Mouse (Mus musculus) CD8-positive naive resting alpha-beta T cell, adult 57 days (primary cell): Measurements from ENCODE around the gene Dlk2. TPM values are rescaled to one million over a fixed set of nuclear protein-coding genes. Genes with fewer than 3 reads are reported as not detected.

Experiments
- total RNA-seq: library from RNA; stranded (reverse); gene quantifications from one replicate; pipeline ENCODE4 v1.2.4, GENCODE M21; 2023

The Dlk2 gene
- total RNA-seq, result not detected

DNA sequence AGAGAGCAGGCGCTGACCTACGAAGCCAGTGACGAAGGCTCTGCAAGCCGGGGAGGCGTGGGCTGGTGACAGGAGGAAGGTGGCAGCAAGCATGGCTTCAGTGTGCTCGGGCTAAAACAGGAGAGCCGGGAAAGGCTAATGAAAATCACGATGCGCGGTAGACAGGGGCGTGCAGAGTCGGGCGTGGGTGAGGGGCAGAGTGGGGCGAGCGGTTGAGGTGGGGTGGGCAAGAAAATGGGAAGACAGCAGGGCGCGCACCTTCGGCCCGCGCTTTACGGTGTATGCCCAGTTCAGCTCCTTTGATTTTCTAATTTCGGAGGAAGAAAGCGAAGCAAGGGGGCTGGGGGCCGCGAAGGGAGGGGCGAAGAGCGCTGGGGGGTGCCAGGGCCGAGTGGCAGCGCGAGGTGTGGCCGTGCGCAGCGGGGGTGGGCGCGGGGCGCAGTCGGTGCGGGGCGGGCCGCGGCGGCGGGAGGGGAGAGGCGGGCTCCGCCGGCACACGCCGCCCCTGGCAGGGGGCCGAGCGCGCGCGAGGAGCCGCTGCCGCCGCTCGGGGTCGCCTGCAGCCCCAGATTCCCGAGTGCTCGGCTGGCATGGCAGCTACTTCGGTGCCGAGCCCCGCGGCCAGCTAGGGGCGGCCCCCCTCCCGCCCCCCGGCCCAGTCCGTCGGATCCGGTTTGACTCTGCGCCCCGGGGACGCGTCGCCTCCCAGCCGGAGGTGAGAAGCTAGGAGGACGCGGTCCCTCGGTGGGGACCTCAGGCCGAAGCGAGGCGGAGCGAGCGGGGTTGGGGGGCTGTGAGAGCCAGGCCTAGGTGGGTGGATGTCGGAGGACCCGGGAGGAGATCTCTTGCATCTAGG is at the start of gene Dlk2:
Gene Dlk2, plus strand, starts transcription at position 58 of the 856 bp plus-strand sequence.

DNA sequence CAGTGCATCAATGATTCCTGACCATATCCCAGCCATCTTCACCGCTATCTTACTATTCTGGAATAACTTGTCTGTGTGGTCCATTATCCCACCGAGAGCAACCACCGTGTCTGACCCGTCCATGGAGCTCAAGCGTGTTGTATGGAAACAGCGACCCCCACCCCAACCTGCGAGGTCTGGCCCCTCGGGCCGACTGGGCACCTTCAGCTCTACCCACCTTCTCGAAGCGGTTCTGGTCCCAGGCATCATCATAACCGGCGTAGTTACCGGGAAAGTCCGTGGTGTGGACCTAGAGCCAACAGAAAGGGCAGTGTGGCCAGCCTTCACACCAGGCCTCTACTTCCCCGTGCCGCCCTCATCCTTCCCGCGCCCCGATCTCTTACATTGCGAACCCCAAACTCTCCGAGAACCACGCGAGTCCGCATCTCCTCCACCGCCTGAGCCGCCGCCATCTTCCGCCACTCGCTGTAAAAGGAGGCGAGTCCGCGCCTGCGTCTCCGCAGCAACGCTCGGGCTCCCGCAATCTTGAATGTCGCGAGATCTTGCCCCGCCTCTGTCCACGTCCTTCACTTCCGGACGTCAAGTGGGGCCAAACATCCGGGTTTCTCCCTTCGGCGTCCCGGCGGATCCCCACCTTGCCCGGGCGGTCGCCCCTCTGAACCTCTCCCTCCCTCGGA is 49.6 kb upstream of the Dlk2 start, which contains the start of the genes Polr1c and Yipf3:
Gene Polr1c, minus strand, starts transcription at position 543 of the 677 bp plus-strand sequence.
Gene Yipf3, plus strand, starts transcription at position 569 of the 677 bp plus-strand sequence.

DNA sequence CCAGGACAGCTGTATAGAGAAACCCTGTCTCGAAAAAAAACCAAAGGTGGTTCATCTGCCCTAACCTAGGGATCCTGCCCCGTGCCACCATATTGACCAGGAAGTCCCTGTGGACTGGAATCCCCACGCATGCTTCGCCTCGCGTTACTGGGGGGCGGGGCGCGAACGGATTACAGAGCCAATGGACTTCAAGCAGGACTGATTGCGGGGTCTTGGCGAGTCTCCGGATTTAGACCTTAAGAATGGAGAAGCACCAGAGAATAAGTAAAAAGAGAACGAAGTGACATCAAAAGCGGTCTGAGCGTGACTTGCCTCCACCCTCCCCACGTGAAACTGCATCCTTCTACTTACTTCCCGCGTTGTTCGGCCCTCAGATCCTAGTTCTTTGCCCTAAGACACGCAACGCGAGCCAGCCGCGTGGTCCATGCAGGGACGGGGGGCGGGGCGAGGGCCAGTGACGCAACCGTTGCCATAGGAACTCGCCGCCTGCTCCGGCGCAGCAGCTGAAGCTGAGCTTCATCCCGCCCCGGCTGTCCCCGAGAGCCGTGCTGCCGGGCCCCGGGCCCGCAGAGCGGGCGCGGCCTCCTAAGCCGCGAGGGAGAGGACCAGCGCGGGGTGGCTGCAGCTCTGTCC is 43.7 kb upstream of the Dlk2 start, which contains the start of gene Lrrc73:
Gene Lrrc73, plus strand, starts transcription at position 80 of the 633 bp plus-strand sequence.

DNA sequence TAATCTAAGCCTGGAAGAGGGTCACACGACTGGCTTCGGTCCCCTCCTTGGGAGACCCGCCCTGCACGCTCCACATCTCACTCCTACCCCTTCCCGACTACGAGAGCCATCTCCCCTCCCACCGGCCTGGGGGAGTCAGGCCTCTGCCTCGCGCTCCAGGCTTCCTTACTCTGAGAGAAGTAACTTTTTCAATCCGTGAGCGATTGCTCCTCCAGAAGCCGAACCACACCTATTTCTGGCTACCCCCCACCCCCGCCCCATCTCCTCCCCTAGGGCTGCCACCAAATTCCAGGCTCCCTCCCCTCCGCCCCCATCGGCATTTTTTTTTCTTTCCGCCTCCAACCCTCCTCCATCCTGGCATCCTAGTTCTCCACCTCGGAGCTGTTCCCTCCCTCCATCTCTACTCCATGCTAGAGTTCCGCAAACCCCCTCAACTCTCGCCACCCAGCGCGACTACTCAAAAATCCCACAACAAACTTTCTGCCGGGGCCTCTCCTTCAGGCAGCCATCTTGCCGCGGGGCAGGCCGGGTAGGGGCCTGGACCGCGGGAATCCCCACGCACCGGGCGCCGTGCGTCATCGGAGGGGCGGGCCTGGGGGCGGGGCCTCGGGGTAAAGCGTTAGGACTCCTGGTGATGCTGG is 14.6 kb upstream of the Dlk2 start, which contains the start of gene Tjap1:
Gene Tjap1, minus strand, starts transcription at position 544 of the 641 bp plus-strand sequence.

DNA sequence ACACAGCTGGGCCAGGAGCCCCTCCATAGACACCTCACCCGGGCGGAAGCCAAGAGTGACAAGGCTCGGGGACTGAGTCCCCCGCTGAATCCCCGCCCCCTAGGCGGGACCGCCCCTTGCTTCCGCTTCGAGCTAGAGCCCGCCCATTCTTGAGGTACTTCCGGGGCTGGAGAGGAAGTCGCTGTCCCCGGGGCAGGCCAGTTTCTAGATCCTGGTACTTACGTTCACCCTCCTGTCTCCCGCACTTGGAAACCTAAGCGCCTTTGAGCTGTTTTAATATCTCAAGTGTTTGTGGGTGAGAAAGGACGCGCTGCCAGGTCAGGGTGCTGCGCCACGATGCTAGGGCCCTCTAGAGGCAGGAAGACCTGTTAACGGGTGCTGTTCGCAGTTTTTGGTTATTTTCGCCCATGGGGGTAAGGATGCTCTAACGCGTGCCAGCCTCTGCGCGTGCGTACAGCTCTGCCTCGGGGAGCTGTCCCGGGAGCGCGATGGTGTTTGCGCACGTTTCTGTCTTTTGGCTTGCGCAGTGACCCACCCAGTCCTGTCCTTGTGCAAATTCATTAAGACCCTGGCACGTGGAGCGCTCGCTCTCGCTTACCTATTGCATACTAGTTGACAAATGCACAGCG is 30.8 kb downstream of the Dlk2 start, which contains the start of gene Abcc10:
Gene Abcc10, minus strand, starts transcription at position 447 of the 629 bp plus-strand sequence.

Other genes starting within 250 kb of the Dlk2 start
- 67.6 TPM for gene Mrps18a, start 186.4 kb upstream of the Dlk2 start, total RNA-seq
- 1.4 TPM for gene Rsph9, start 153.2 kb upstream of the Dlk2 start, total RNA-seq
- 24.8 TPM for gene Mad2l1bp, start 143.9 kb upstream of the Dlk2 start, total RNA-seq
- gene Gtpbp2, start 136.4 kb upstream of the Dlk2 start, total RNA-seq, result 191 TPM
- gene Polh, start 94.8 kb upstream of the Dlk2 start, total RNA-seq, result 12.9 TPM
- 35.8 TPM for gene Xpo5, start 94.6 kb upstream of the Dlk2 start, total RNA-seq
- gene Polr1c, start 49.4 kb upstream of the Dlk2 start, total RNA-seq, result 64.0 TPM
- 91.2 TPM for gene Yipf3, start 49.3 kb upstream of the Dlk2 start, total RNA-seq
- gene Lrrc73, start 43.9 kb upstream of the Dlk2 start, total RNA-seq, result 1.4 TPM
- gene Tjap1, start 14.4 kb upstream of the Dlk2 start, total RNA-seq, result 44.1 TPM
- gene Abcc10, start 30.9 kb downstream of the Dlk2 start, total RNA-seq, result 14.4 TPM
- 56.7 TPM for gene Zfp318, start 86.3 kb downstream of the Dlk2 start, total RNA-seq
- gene Crip3, start 131.5 kb downstream of the Dlk2 start, total RNA-seq, result not detected
- gene Slc22a7, start 141.0 kb downstream of the Dlk2 start, total RNA-seq, result not detected
- 0.18 TPM for gene Ttbk1, start 190.3 kb downstream of the Dlk2 start, total RNA-seq
- not detected for gene Dnph1, start 199.3 kb downstream of the Dlk2 start, total RNA-seq
- 20.4 TPM for gene Cul9, start 249.0 kb downstream of the Dlk2 start, total RNA-seq